Mouse (Mus musculus): ENCODE results near the gene Cbfa2t2. TPM values are rescaled to one million over a fixed set of nuclear protein-coding genes. Genes with fewer than 3 reads are reported as not detected.

Cbfa2t2 gene
- polyA plus RNA-seq, 1 experiment: 9.8 TPM

GRCm38 (mm10) chr2:154548688-154549087, 112.4 kb downstream of the Cbfa2t2 start:
- TF ChIP-seq POLR2A (IDR thresholded peaks at IDR 0.05; ENCODE audit: low read depth, low read length) (no peak), CTCF (IDR thresholded peaks at IDR 0.05; ENCODE audit: extremely low read depth, insufficient read length, insufficient replicate concordance, low read depth, low read length) (no peak)
- Histone ChIP-seq H3K36me3 (ENCODE audit: control insufficient read depth, insufficient read depth, low read length) (no peaks in the 10 kb centered on the region), H3K4me3 (ENCODE audit: low read depth, low read length) (no peak overlapping the region), H3K4me1 (ENCODE audit: control insufficient read depth, insufficient read depth, insufficient read length, low read length) (peaks cover 20% of the 10 kb centered on the region), H3K27ac (ENCODE audit: insufficient read depth, low read depth, low read length) (no peak overlapping the region), H3K27me3 (ENCODE audit: control insufficient read depth, insufficient read depth, low read length) (peaks cover 15% of the 10 kb centered on the region; the same call in 1 of the 2 replicates)
- 63% methylated on average over 3 of the region's 3 CpGs for WGBS

DNA sequence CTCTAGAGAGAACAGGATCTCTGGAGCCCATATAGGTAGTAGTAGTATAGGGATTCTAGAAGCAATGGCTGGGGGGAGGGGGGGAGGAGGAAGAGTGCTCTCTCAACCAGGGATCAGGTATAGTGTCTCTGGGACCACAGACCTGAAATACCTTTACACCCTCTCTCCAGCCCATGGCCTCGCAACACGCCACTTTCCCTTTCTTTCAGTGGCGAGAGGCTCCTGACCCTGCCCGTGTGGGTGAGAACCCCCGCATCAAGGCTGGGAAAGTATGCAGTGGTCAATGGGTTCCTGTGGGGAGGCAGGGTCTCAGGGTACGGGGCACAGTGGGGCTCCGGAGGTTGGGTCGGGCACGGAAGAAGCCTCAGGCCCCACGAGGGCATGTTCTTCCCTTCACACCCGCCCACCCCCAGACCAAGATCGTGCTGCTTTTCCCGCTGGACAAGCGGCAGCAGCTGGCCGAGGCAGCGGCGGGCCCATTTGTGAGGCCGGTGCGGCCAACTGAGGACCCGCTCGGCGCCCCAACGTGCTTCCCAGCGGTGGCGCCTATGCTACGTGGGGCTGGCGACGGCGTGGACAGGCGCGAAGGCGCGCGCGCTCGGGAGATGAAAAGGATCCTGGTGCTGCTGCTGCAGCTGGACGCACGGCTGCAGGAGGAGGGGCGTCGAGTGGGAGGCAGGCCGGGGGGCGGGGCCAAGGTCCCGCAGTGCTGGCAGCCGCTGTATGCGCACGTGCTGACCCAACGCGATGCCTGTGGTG, 113.0 kb downstream of the Cbfa2t2 start:
- WGBS: 6% methylated on average over 48 of the region's 48 CpGs
- Histone ChIP-seq H3K4me3 (ENCODE audit: low read depth, low read length) (peak overlapping the region; percentile 49), H3K36me3 (ENCODE audit: control insufficient read depth, insufficient read depth, low read length) (no peaks in the 10 kb centered on the region), H3K4me1 (ENCODE audit: control insufficient read depth, insufficient read depth, insufficient read length, low read length) (peaks cover 20% of the 10 kb centered on the region), H3K27me3 (ENCODE audit: control insufficient read depth, insufficient read depth, low read length) (peaks cover 15% of the 10 kb centered on the region; the same call in 1 of the 2 replicates), H3K27ac (ENCODE audit: insufficient read depth, low read depth, low read length) (no peak overlapping the region)
- no peak for TF ChIP-seq POLR2A (IDR thresholded peaks at IDR 0.05; ENCODE audit: low read depth, low read length)
- TF ChIP-seq CTCF (IDR thresholded peaks at IDR 0.05; ENCODE audit: extremely low read depth, insufficient read length, insufficient replicate concordance, low read depth, low read length): no peak

DNA sequence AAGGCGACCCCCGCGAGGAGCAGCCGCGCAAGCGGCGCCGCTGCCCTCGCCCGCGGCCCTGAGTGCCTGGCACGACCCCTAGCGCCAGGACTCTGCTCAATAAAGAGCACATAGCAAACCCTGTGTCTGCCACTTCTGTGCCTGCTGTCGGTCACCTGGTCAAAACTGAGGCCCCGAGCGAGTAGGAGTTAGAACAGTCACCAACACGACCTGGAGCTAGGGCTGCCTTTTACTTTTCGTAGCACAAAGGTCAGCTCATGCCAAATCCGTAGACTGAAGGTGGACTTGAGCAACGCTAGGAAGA, 113.6 kb downstream of the Cbfa2t2 start:
- WGBS: 14% methylated on average over 20 of the region's 20 CpGs
- no peaks in the 10 kb centered on the region for H3K36me3 ChIP-seq (ENCODE audit: control insufficient read depth, insufficient read depth, low read length)
- H3K4me3 ChIP-seq (ENCODE audit: low read depth, low read length): peak overlapping the region; percentile 49; the same call in 1 of the 2 replicates
- peaks cover 20% of the 10 kb centered on the region for H3K4me1 ChIP-seq (ENCODE audit: control insufficient read depth, insufficient read depth, insufficient read length, low read length)
- peaks cover 15% of the 10 kb centered on the region; the same call in 1 of the 2 replicates for H3K27me3 ChIP-seq (ENCODE audit: control insufficient read depth, insufficient read depth, low read length)
- no peak overlapping the region for H3K27ac ChIP-seq (ENCODE audit: insufficient read depth, low read depth, low read length)
- TF ChIP-seq POLR2A (IDR thresholded peaks at IDR 0.05; ENCODE audit: low read depth, low read length) (no peak), CTCF (IDR thresholded peaks at IDR 0.05; ENCODE audit: extremely low read depth, insufficient read length, insufficient replicate concordance, low read depth, low read length) (no peak)

DNA sequence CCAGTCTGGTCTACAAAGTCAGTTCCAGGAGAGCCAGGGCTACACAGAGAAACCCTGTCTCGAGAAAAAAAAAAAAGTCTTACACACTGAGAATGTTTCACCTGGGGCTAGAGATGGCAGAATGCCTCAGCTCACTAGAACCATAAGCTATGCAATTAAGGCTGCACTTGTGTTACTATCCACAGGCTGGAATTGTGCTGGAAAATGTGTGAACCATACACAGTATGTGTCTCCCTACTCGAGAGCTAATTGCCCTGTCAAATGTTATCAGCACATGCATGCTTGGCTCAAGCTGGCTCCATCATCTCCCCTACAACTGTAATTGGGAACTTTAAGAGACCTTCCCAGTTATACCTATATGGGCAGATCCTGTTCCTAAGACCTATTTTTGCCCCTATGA, 114.7 kb downstream of the Cbfa2t2 start:
- TF ChIP-seq CTCF (IDR thresholded peaks at IDR 0.05; ENCODE audit: extremely low read depth, insufficient read length, insufficient replicate concordance, low read depth, low read length): no peak
- TF ChIP-seq POLR2A (IDR thresholded peaks at IDR 0.05; ENCODE audit: low read depth, low read length): no peak
- H3K27ac ChIP-seq (ENCODE audit: insufficient read depth, low read depth, low read length): no peak overlapping the region
- H3K4me1 ChIP-seq (ENCODE audit: control insufficient read depth, insufficient read depth, insufficient read length, low read length): peaks cover 20% of the 10 kb centered on the region
- H3K4me3 ChIP-seq (ENCODE audit: low read depth, low read length): no peak overlapping the region
- WGBS: 66% methylated on average over 2 of the region's 2 CpGs
- peaks cover 15% of the 10 kb centered on the region; the same call in 1 of the 2 replicates for H3K27me3 ChIP-seq (ENCODE audit: control insufficient read depth, insufficient read depth, low read length)
- no peaks in the 10 kb centered on the region for H3K36me3 ChIP-seq (ENCODE audit: control insufficient read depth, insufficient read depth, low read length)

DNA sequence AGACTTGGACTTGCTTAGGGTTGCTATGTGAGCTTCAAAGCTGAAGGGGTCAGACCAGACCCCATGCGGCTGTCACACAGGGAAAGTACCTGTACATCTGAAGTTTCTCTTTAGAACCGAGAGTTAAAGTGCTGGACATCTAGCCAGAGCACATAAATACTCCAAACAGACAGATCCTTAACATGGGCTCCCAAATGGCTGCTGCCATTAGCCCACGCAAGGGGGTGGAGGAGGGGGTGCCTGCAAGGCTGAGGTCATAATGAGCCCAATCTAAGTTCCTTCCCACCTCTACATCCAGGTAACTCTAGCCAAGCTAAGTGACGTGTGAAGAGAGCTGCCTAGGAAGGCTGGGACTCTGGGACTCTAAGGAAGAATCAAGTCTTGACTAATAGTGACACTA, 115.2 kb downstream of the Cbfa2t2 start, which contains the start of gene Actl10:
Actl10 (plus strand) TSS at position 301 of the 400 bp plus-strand sequence.
- Histone ChIP-seq H3K27me3 (ENCODE audit: control insufficient read depth, insufficient read depth, low read length) (peaks cover 15% of the 10 kb centered on the region; the same call in 1 of the 2 replicates), H3K27ac (ENCODE audit: insufficient read depth, low read depth, low read length) (no peak within 1 kb of the TSS), H3K4me1 (ENCODE audit: control insufficient read depth, insufficient read depth, insufficient read length, low read length) (peaks cover 20% of the 10 kb centered on the region), H3K4me3 (ENCODE audit: low read depth, low read length) (peak within 1 kb of the TSS; percentile 34), H3K36me3 (ENCODE audit: control insufficient read depth, insufficient read depth, low read length) (no peaks in the 10 kb centered on the region)
- 85% methylated on average over 4 of the region's 4 CpGs for WGBS
- no peak for TF ChIP-seq CTCF (IDR thresholded peaks at IDR 0.05; ENCODE audit: extremely low read depth, insufficient read length, insufficient replicate concordance, low read depth, low read length)
- TF ChIP-seq POLR2A (IDR thresholded peaks at IDR 0.05; ENCODE audit: low read depth, low read length): no peak

- WGBS: 26% methylated on average over 21 of the region's 21 CpGs
- Histone ChIP-seq H3K27ac (ENCODE audit: insufficient read depth, low read depth, low read length) (no peak overlapping the region), H3K4me3 (ENCODE audit: low read depth, low read length) (peak overlapping the region; percentile 34), H3K4me1 (ENCODE audit: control insufficient read depth, insufficient read depth, insufficient read length, low read length) (peaks cover 20% of the 10 kb centered on the region), H3K36me3 (ENCODE audit: control insufficient read depth, insufficient read depth, low read length) (no peaks in the 10 kb centered on the region), H3K27me3 (ENCODE audit: control insufficient read depth, insufficient read depth, low read length) (peaks cover 15% of the 10 kb centered on the region; the same call in 1 of the 2 replicates)
- no peak for TF ChIP-seq POLR2A (IDR thresholded peaks at IDR 0.05; ENCODE audit: low read depth, low read length)
- TF ChIP-seq CTCF (IDR thresholded peaks at IDR 0.05; ENCODE audit: extremely low read depth, insufficient read length, insufficient replicate concordance, low read depth, low read length): no peak
Measured at GRCm38 (mm10) chr2:154551927-154552326, 115.6 kb downstream of the Cbfa2t2 start.

GRCm38 (mm10) chr2:154552424-154552907, 116.2 kb downstream of the Cbfa2t2 start:
- WGBS: 6% methylated on average over 27 of the region's 27 CpGs
- TF ChIP-seq POLR2A (IDR thresholded peaks at IDR 0.05; ENCODE audit: low read depth, low read length) (no peak), CTCF (IDR thresholded peaks at IDR 0.05; ENCODE audit: extremely low read depth, insufficient read length, insufficient replicate concordance, low read depth, low read length) (peak; percentile 46; the same call in 1 of the 2 replicates)
- Histone ChIP-seq H3K4me1 (ENCODE audit: control insufficient read depth, insufficient read depth, insufficient read length, low read length) (peaks cover 20% of the 10 kb centered on the region), H3K27ac (ENCODE audit: insufficient read depth, low read depth, low read length) (no peak overlapping the region), H3K27me3 (ENCODE audit: control insufficient read depth, insufficient read depth, low read length) (peaks cover 15% of the 10 kb centered on the region; the same call in 1 of the 2 replicates), H3K4me3 (ENCODE audit: low read depth, low read length) (peak overlapping the region; percentile 34), H3K36me3 (ENCODE audit: control insufficient read depth, insufficient read depth, low read length) (no peaks in the 10 kb centered on the region)
